Mouse (Mus musculus): ENCODE measurements at regions not wholly inside any gene's neighbourhood (a gene's known extent, or its start where the extent isn't known, plus 50 kb on each side); places are given as distances from the start of the nearest gene placed in this dataset.
A peak's percentile ranks its signal among the peaks of the same experiment; 100 is the strongest.

DNA sequence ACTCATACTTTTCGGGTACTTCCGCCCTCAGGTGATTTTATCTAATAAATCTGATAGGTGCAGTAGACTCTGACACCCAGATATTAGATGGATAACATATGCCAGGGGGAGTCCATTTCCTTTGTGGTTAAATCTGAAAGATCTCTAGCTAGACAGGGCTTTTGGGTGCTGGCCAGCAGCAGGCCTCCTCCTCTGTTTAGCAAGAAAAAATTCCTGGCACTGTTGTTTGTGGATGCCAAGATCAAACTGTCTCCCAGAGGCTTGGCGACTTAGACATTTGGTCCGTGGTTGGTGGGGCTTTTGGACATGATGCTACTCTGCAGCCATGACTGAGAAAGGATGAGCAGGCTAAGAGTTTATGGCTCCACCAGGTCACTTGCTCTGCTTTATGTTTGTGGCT lies 287.5 kb upstream of the Usp25 start:
- ATAC-seq (replicated peaks; ENCODE audit: poor library complexity) = no peak

- no peak for ATAC-seq (replicated peaks; ENCODE audit: poor library complexity)
Observed at GRCm38 (mm10) chr16:76725271-76725670, 288.2 kb upstream of the Usp25 start.

DNA sequence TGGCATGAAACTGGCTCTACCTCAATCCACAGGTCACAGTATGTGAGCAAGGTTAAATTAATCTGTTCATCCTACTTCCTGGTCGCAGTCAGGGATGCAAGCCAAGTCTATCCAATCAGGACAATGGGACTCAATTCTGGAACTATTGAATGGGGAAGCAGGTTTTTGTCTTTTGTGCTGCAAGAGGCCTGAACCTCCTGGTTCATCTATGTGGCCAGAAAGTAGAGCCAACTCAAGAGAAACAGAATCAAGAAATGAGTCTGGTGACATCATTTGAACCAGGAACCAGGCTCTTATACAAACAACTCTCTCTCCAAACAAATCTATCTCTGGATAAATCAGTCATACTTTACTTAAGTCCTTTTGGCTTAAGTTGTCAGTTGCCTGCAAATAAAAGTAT lies 294.7 kb upstream of the Usp25 start:
- ATAC-seq (replicated peaks; ENCODE audit: poor library complexity) = no peak

GRCm38 (mm10) chr16:76718147-76718546 lies 295.4 kb upstream of the Usp25 start:
- no peak for ATAC-seq (replicated peaks; ENCODE audit: poor library complexity)

DNA sequence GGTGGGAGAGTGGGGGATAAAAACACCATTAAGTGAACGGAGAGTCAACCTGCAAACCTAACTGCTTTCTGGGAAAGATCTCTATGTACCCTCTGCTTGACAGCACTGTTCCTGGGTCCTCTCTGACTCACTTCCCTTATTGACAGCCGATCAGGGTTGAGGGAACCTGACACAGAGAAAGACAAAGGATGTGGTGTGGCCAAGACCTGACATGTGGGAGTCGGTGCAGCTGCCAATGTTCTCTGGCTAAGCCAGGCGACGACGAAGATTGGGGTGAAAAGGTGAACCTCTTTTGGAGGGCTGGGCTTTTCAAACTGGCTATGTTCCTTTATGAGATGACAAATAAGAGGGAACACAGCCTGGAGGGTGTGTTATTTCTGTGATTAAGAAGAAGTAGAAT lies 318.6 kb upstream of the Usp25 start:
- ATAC-seq (replicated peaks; ENCODE audit: poor library complexity) = peak; percentile 90

DNA sequence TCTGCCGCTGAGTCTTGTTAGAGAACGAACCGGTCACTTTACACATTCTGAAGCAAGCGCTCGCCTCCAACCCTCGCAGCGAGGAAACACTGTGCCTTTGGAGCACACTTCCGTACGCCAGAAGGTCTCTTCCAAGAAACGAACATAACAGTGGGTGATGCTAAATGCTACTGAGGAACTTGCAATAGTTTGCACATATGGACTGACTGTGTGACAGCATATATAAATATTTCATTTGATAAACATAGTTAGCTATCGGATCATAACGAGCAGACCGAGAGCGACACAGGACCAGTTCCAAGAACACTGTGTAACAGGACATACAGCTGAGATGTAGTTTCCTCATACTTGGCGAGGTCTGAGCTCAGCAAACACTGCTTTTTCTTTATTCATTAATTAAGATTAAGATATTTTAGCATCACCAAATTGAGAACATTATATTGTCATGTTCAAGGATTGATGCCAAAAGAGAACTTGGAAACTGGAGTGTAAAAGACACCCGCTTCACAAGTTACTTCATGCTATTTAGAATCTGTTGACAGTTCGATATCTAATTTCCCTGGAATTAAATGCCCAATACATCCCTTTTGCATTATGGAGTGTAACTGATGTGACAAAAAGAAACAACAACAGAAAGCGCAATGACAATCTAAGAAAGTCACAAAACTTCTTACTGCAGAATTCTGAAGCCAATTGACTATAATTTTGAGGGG lies 314.3 kb upstream of the Nrip1 start:
- no peak for ATAC-seq (replicated peaks; ENCODE audit: poor library complexity)

GRCm38 (mm10) chr16:76685562-76685961 lies 311.9 kb upstream of the Nrip1 start:
- no peak for ATAC-seq (replicated peaks; ENCODE audit: poor library complexity)

GRCm38 (mm10) chr16:76680061-76680911 lies 306.7 kb upstream of the Nrip1 start:
- ATAC-seq (replicated peaks; ENCODE audit: poor library complexity) = peak; percentile 81

- no peak for ATAC-seq (replicated peaks; ENCODE audit: poor library complexity)
Observed at GRCm38 (mm10) chr16:76678885-76679284, 305.3 kb upstream of the Nrip1 start.

DNA sequence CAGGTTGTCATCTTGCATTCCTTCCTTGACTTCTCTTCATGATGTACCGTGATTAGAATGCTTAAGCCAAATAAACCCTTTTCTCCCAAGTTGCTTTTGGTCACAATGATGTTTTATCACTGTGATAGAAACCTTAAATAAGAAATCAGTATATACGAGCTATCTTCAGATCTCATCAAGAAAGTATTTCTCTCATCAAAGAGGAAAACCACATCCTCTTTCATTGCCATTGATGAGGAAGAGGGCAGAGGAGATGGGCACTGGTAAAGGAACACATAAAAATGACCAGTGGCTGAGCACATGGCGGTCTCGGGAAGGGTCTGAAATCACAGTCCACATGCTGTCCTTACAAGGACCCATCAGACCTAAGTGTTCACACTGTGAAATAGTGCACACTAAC lies 296.2 kb upstream of the Nrip1 start:
- ATAC-seq (replicated peaks; ENCODE audit: poor library complexity) = no peak

GRCm38 (mm10) chr16:76667046-76667445 lies 293.4 kb upstream of the Nrip1 start:
- no peak for ATAC-seq (replicated peaks; ENCODE audit: poor library complexity)

DNA sequence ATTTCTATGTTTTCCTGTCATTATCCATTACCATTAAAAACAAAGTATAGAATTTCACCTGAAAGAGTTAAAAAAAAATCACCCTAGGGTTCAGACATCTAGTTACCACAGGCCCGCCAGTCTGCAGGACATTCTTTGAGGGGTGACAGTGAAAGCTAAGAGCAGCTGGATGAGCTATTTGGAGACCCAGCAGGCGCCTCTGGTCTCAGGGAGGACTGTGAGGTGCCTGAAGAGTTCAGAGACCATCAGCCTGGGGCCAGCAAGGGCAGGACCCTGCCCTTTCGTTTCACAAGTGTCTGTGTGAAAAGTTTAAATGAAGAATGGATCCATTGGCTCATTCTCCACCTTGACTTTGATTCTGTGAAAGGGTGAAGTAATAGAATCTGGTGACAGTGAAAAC lies 281.5 kb upstream of the Nrip1 start:
- ATAC-seq (replicated peaks; ENCODE audit: poor library complexity) = no peak

- ATAC-seq (replicated peaks; ENCODE audit: poor library complexity) = no peak
Observed at GRCm38 (mm10) chr16:76644281-76644680, 270.7 kb upstream of the Nrip1 start.

GRCm38 (mm10) chr16:76643801-76644200 lies 270.2 kb upstream of the Nrip1 start:
- ATAC-seq (replicated peaks; ENCODE audit: poor library complexity) = no peak

DNA sequence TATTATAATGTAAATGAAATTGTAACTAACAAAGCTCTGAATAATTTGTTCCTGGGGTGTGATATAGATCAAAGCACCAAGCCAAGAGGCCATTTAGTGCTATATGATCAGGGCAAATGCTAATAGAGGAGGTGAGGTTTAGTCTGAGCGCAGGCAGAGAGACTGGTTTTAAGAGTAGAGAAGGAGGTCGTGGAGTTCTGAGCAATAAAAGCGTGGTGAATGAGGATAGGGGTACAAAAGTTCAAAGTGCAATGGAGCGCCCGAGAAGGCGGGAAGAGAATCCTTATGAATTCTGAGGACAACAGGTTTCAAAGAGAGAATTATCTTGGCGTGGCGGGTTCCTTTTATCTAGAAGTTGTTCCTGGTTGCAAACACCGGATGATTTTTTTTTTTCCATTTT lies 261.5 kb upstream of the Nrip1 start:
- no peak for ATAC-seq (replicated peaks; ENCODE audit: poor library complexity)

- no peak for ATAC-seq (replicated peaks; ENCODE audit: poor library complexity)
Observed at GRCm38 (mm10) chr16:76634196-76634698, 260.6 kb upstream of the Nrip1 start.

GRCm38 (mm10) chr16:76626142-76626541 lies 252.5 kb upstream of the Nrip1 start:
- no peak for ATAC-seq (replicated peaks; ENCODE audit: poor library complexity)

- ATAC-seq (replicated peaks; ENCODE audit: poor library complexity) = no peak
Observed at GRCm38 (mm10) chr16:76621715-76622114, 248.1 kb upstream of the Nrip1 start.

GRCm38 (mm10) chr16:76618295-76618694 lies 244.7 kb upstream of the Nrip1 start:
- ATAC-seq (replicated peaks; ENCODE audit: poor library complexity) = no peak

- ATAC-seq (replicated peaks; ENCODE audit: poor library complexity) = no peak
Observed at GRCm38 (mm10) chr16:76611061-76611460, 237.4 kb upstream of the Nrip1 start.

DNA sequence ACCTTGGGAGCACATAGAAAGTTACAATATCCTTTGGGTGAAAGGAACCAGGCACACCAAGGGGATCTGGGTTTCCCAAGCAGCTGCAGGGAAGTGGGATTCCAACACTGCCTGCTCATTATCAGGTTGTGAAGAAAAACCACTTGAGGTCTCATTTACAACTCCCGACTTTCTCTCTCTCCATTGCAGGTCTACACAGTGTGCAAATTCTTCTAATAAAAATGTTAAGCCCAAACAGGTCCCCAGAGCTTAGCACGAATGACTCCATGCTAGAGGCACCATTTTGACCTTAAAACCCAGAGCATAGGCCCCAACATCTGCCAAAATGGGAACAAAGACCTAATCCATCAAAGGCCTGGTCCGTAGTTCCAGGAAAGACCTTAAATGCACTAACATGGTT lies 231.3 kb upstream of the Nrip1 start:
- no peak for ATAC-seq (replicated peaks; ENCODE audit: poor library complexity)

DNA sequence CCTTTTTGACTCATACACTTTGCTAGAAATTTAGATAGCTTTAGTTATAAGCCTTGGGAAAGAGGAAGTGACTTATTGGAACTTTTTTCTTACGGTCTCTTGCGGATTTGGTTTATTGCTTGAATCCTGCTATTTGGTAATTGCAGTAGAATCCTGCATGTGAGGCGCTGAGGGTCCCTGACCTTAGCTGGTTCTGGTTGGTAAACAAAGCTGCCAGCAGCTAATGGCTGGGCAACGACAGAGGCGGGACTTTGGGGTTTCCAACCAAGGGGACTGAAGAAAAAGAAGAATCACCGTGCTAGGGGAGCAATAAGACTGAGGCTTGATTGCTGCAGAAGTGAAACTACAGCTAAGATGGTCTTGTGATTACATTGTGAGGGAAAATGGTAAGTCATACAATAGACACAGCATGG lies 230.2 kb upstream of the Nrip1 start:
- ATAC-seq (replicated peaks; ENCODE audit: poor library complexity) = peak; percentile 89

All from megakaryocyte progenitor cell, adult 5-6 weeks (primary cell).